Mouse (Mus musculus) left cerebral cortex, adult 11 months (tissue): ENCODE data around the gene 4930558K02Rik.

Experiments used
- DNase-seq: peaks from one replicate; pipeline ENCODE4 v3.0.0; 2022; ENCODE audit warnings: low spot score

4930558K02Rik gene

GRCm38 (mm10) chr1:161900129-161900528 is 79.3 kb downstream of the 4930558K02Rik start:
- no peak for DNase-seq

GRCm38 (mm10) chr1:161897235-161897634 is 82.2 kb downstream of the 4930558K02Rik start:
- no peak for DNase-seq

- no peak for DNase-seq
Observed at GRCm38 (mm10) chr1:161896130-161896529, 83.3 kb downstream of the 4930558K02Rik start.

GRCm38 (mm10) chr1:161895014-161895413 is 84.4 kb downstream of the 4930558K02Rik start:
- DNase-seq: no peak

GRCm38 (mm10) chr1:161894553-161894952 is 84.9 kb downstream of the 4930558K02Rik start:
- DNase-seq: no peak

GRCm38 (mm10) chr1:161894126-161894525 is 85.3 kb downstream of the 4930558K02Rik start:
- no peak for DNase-seq
